Mouse (Mus musculus): ENCODE results near the gene Plekhm3.

DNA sequence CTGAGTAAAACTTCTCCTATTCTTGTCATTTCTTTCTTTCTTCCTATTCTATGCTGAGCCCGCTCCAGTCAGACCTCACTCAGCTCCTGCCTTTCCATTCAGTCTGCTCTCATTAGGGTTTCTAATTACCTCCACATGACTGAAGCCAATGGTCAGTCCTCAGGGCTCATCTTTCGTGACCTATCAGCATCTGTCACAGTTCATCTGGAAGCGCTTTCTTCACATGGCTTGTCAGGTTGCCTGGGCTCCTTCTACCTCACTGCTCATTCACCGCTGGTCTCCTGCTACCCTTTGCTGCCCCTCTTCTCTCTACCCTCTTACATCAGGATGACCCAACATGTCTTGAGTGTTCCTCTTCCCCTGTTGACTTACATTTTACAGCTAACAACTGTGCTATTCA, 65.3 kb downstream of the Plekhm3 start:
- TF ChIP-seq MYOD1 (IDR thresholded peaks at IDR 0.05; ENCODE audit: control insufficient read depth, insufficient read length, low read depth) = no peak
- no peak for TF ChIP-seq CTCF (IDR thresholded peaks at IDR 0.05; ENCODE audit: control insufficient read depth, insufficient read depth, insufficient read length)
- no peak for TF ChIP-seq MAX (IDR thresholded peaks at IDR 0.05)

Measured in C2C12 (cell line).